Mouse (Mus musculus): ENCODE results near the gene Slc4a4. TPM values are rescaled to one million over a fixed set of nuclear protein-coding genes. Genes with fewer than 3 reads are reported as not detected.
A peak's percentile ranks its signal among the peaks of the same experiment; 100 is the strongest.

The Slc4a4 gene
- total and polyA plus RNA-seq, 2 experiments: 12.0 to 30.2 TPM

- Histone ChIP-seq H3K27ac (replicated peaks; ENCODE audit: insufficient read depth, low read depth, low read length) (no peak overlapping the region), H3K36me3 (ENCODE audit: control insufficient read depth, insufficient read depth, low read length) (peaks cover 36% of the 10 kb centered on the region), H3K79me2 (ENCODE audit: control insufficient read depth, insufficient read depth, low read length) (no peaks in the 10 kb centered on the region), H3K4me1 (ENCODE audit: control insufficient read depth, insufficient read depth, low read length) (no peaks in the 10 kb centered on the region), H3K4me3 (ENCODE audit: insufficient read depth, low read depth, low read length) (no peak overlapping the region), H3K9ac (ENCODE audit: low read depth, low read length) (no peak overlapping the region), H3K27me3 (ENCODE audit: control insufficient read depth, insufficient read depth, low read length) (no peaks in the 10 kb centered on the region)
- TF ChIP-seq CTCF (IDR thresholded peaks at IDR 0.05; ENCODE audit: low read depth, low read length) (no peak), POLR2A (IDR thresholded peaks at IDR 0.05; ENCODE audit: extremely low read depth, insufficient read depth, low read length) (no peak)
- no peak for DNase-seq (ENCODE audit: extremely low read depth, low read depth, low spot score)
- WGBS: 91% methylated on average over 7 of the region's 7 CpGs
Measured at GRCm38 (mm10) chr5:89232313-89232712, 345.7 kb downstream of the Slc4a4 start.

GRCm38 (mm10) chr5:89251806-89252205 is 365.2 kb downstream of the Slc4a4 start:
- Histone ChIP-seq H3K9ac (ENCODE audit: low read depth, low read length) (no peak overlapping the region), H3K4me1 (ENCODE audit: control insufficient read depth, insufficient read depth, low read length) (no peaks in the 10 kb centered on the region), H3K36me3 (ENCODE audit: control insufficient read depth, insufficient read depth, low read length) (no peaks in the 10 kb centered on the region), H3K27me3 (ENCODE audit: control insufficient read depth, insufficient read depth, low read length) (no peaks in the 10 kb centered on the region), H3K4me3 (ENCODE audit: insufficient read depth, low read depth, low read length) (no peak overlapping the region), H3K79me2 (ENCODE audit: control insufficient read depth, insufficient read depth, low read length) (no peaks in the 10 kb centered on the region), H3K27ac (replicated peaks; ENCODE audit: insufficient read depth, low read depth, low read length) (no peak overlapping the region)
- DNase-seq (ENCODE audit: extremely low read depth, low read depth, low spot score): no peak
- 92% methylated on average over 5 of the region's 5 CpGs for WGBS
- TF ChIP-seq POLR2A (IDR thresholded peaks at IDR 0.05; ENCODE audit: extremely low read depth, insufficient read depth, low read length) (no peak), CTCF (IDR thresholded peaks at IDR 0.05; ENCODE audit: low read depth, low read length) (no peak)

- no peak overlapping the region for H3K27ac ChIP-seq (replicated peaks; ENCODE audit: insufficient read depth, low read depth, low read length)
- H3K4me3 ChIP-seq (ENCODE audit: insufficient read depth, low read depth, low read length): no peak overlapping the region
- H3K9ac ChIP-seq (ENCODE audit: low read depth, low read length): no peak overlapping the region
- TF ChIP-seq CTCF (IDR thresholded peaks at IDR 0.05; ENCODE audit: low read depth, low read length): no peak
- no peak for TF ChIP-seq POLR2A (IDR thresholded peaks at IDR 0.05; ENCODE audit: extremely low read depth, insufficient read depth, low read length)
- H3K36me3 ChIP-seq (ENCODE audit: control insufficient read depth, insufficient read depth, low read length): no peaks in the 10 kb centered on the region
- 94% methylated on average over 9 of the region's 9 CpGs for WGBS
- H3K79me2 ChIP-seq (ENCODE audit: control insufficient read depth, insufficient read depth, low read length): no peaks in the 10 kb centered on the region
- no peak for DNase-seq (ENCODE audit: extremely low read depth, low read depth, low spot score)
- H3K27me3 ChIP-seq (ENCODE audit: control insufficient read depth, insufficient read depth, low read length): no peaks in the 10 kb centered on the region
- no peaks in the 10 kb centered on the region for H3K4me1 ChIP-seq (ENCODE audit: control insufficient read depth, insufficient read depth, low read length)
Measured at GRCm38 (mm10) chr5:89259804-89260492, 373.3 kb downstream of the Slc4a4 start.

GRCm38 (mm10) chr5:89277049-89277448 is 390.4 kb downstream of the Slc4a4 start:
- H3K27me3 ChIP-seq (ENCODE audit: control insufficient read depth, insufficient read depth, low read length): no peaks in the 10 kb centered on the region
- no peaks in the 10 kb centered on the region for H3K79me2 ChIP-seq (ENCODE audit: control insufficient read depth, insufficient read depth, low read length)
- TF ChIP-seq CTCF (IDR thresholded peaks at IDR 0.05; ENCODE audit: low read depth, low read length) (no peak), POLR2A (IDR thresholded peaks at IDR 0.05; ENCODE audit: extremely low read depth, insufficient read depth, low read length) (no peak)
- peak overlapping the region; percentile 13; the same call in 1 of the 2 replicates for H3K9ac ChIP-seq (ENCODE audit: low read depth, low read length)
- H3K27ac ChIP-seq (replicated peaks; ENCODE audit: insufficient read depth, low read depth, low read length): peak overlapping the region; percentile 86
- no peaks in the 10 kb centered on the region for H3K36me3 ChIP-seq (ENCODE audit: control insufficient read depth, insufficient read depth, low read length)
- peaks cover 18% of the 10 kb centered on the region for H3K4me1 ChIP-seq (ENCODE audit: control insufficient read depth, insufficient read depth, low read length)
- WGBS: 43% methylated on average over 2 of the region's 2 CpGs
- no peak overlapping the region for H3K4me3 ChIP-seq (ENCODE audit: insufficient read depth, low read depth, low read length)
- peak; percentile 50 for DNase-seq (ENCODE audit: extremely low read depth, low read depth, low spot score)

- no peak for TF ChIP-seq CTCF (IDR thresholded peaks at IDR 0.05; ENCODE audit: low read depth, low read length)
- TF ChIP-seq POLR2A (IDR thresholded peaks at IDR 0.05; ENCODE audit: extremely low read depth, insufficient read depth, low read length): no peak
- DNase-seq (ENCODE audit: extremely low read depth, low read depth, low spot score): peak; percentile 99
- Histone ChIP-seq H3K79me2 (ENCODE audit: control insufficient read depth, insufficient read depth, low read length) (no peaks in the 10 kb centered on the region), H3K4me3 (ENCODE audit: insufficient read depth, low read depth, low read length) (peak overlapping the region; percentile 31), H3K9ac (ENCODE audit: low read depth, low read length) (no peak overlapping the region), H3K27me3 (ENCODE audit: control insufficient read depth, insufficient read depth, low read length) (no peaks in the 10 kb centered on the region), H3K36me3 (ENCODE audit: control insufficient read depth, insufficient read depth, low read length) (no peaks in the 10 kb centered on the region), H3K4me1 (ENCODE audit: control insufficient read depth, insufficient read depth, low read length) (peaks cover 18% of the 10 kb centered on the region), H3K27ac (replicated peaks; ENCODE audit: insufficient read depth, low read depth, low read length) (peak overlapping the region; percentile 93)
- WGBS: 19% methylated on average over 5 of the region's 5 CpGs
Measured at GRCm38 (mm10) chr5:89277616-89278015, 391.0 kb downstream of the Slc4a4 start.

GRCm38 (mm10) chr5:89278309-89278708 is 391.7 kb downstream of the Slc4a4 start:
- Histone ChIP-seq H3K79me2 (ENCODE audit: control insufficient read depth, insufficient read depth, low read length) (no peaks in the 10 kb centered on the region), H3K4me1 (ENCODE audit: control insufficient read depth, insufficient read depth, low read length) (peaks cover 18% of the 10 kb centered on the region), H3K27ac (replicated peaks; ENCODE audit: insufficient read depth, low read depth, low read length) (peak overlapping the region; percentile 78), H3K27me3 (ENCODE audit: control insufficient read depth, insufficient read depth, low read length) (no peaks in the 10 kb centered on the region), H3K36me3 (ENCODE audit: control insufficient read depth, insufficient read depth, low read length) (no peaks in the 10 kb centered on the region), H3K9ac (ENCODE audit: low read depth, low read length) (no peak overlapping the region), H3K4me3 (ENCODE audit: insufficient read depth, low read depth, low read length) (peak overlapping the region; percentile 36; the same call in 1 of the 2 replicates)
- no peak for TF ChIP-seq CTCF (IDR thresholded peaks at IDR 0.05; ENCODE audit: low read depth, low read length)
- DNase-seq (ENCODE audit: extremely low read depth, low read depth, low spot score): peak; percentile 97
